Mouse (Mus musculus): ENCODE data around the gene Dll3.
"Not testable (repeated sequence)": the region's sequence is repeated elsewhere in the genome, so short reads cannot be mapped to it uniquely, and the experiment has no call there.

Dll3 gene

GRCm38 (mm10) chr7:28251976-28252375 lies 50.1 kb downstream of the Dll3 start:
- no peak for DNase-seq (ENCODE audit: low spot score in 2 of 2)

- DNase-seq (ENCODE audit: low spot score in 2 of 2) = no peak
Observed at GRCm38 (mm10) chr7:28248957-28249356, 53.1 kb downstream of the Dll3 start.

GRCm38 (mm10) chr7:28243943-28244342 lies 58.1 kb downstream of the Dll3 start:
- not testable (repeated sequence) for DNase-seq (ENCODE audit: low spot score in 2 of 2)
